Mouse (Mus musculus): ENCODE data around the gene Gm15155. TPM values are rescaled to one million over a fixed set of nuclear protein-coding genes. Genes with fewer than 3 reads are reported as not detected.
"Not testable (repeated sequence)": the region's sequence is repeated elsewhere in the genome, so short reads cannot be mapped to it uniquely, and the experiment has no call there.

The Gm15155 gene
- polyA plus RNA-seq, 1 experiment from 2014 or later, result not detected

GRCm38 (mm10) chrX:155622961-155623599 is 1.5 kb upstream of the Gm15155 start:
- 12% methylated on average over 28 of the region's 69 CpGs for WGBS
- Histone ChIP-seq H3K4me3 (ENCODE audit: low read depth, low read length) (peak overlapping the region; percentile 36), H3K9me3 (ENCODE audit: control insufficient read depth, low read length) (no peaks in the 10 kb centered on the region), H3K4me1 (ENCODE audit: control insufficient read depth, insufficient read depth, low read length) (no peaks in the 10 kb centered on the region), H3K36me3 (ENCODE audit: control insufficient read depth, insufficient read depth, low read length) (no peaks in the 10 kb centered on the region), H3K4me2 (ENCODE audit: low read depth, severe bottlenecking) (peak overlapping the region; percentile 80), H3K27me3 (ENCODE audit: control insufficient read depth, insufficient read depth, low read length) (peaks cover 38% of the 10 kb centered on the region), H3K27ac (replicated peaks; ENCODE audit: low read depth, low read length) (no peak overlapping the region), H3K9ac (ENCODE audit: low read length) (no peak overlapping the region)
- DNase-seq (ENCODE audit: low spot score) (peak; percentile 34), ATAC-seq (ENCODE audit: insufficient number of reproducible peaks, low FRiP score, low TSS enrichment, low read depth) (peak; percentile 18; the same call in 1 of the 2 replicates)

- Histone ChIP-seq H3K27ac (replicated peaks; ENCODE audit: low read depth, low read length) (no peak within 1 kb of the TSS), H3K9me3 (ENCODE audit: control insufficient read depth, low read length) (no peaks in the 10 kb centered on the region), H3K36me3 (ENCODE audit: control insufficient read depth, insufficient read depth, low read length) (no peaks in the 10 kb centered on the region), H3K27me3 (ENCODE audit: control insufficient read depth, insufficient read depth, low read length) (peaks cover 38% of the 10 kb centered on the region), H3K4me3 (ENCODE audit: low read depth, low read length) (peak within 1 kb of the TSS; percentile 36), H3K4me1 (ENCODE audit: control insufficient read depth, insufficient read depth, low read length) (no peaks in the 10 kb centered on the region), H3K9ac (ENCODE audit: low read length) (no peak within 1 kb of the TSS), H3K4me2 (ENCODE audit: low read depth, severe bottlenecking) (peak within 1 kb of the TSS; percentile 80)
- 17% methylated on average over 20 of the region's 34 CpGs for WGBS
- DNase-seq (ENCODE audit: low spot score) (peak; percentile 28), ATAC-seq (ENCODE audit: insufficient number of reproducible peaks, low FRiP score, low TSS enrichment, low read depth) (peak; percentile 56)
These were observed 750 bp upstream of the Gm15155 start, which contains the start of gene Ptchd1 for GRCm38 (mm10) chrX:155623701-155624281. Gene Ptchd1 (minus strand): TSS chrX:155623814.

GRCm38 (mm10) chrX:155624895-155625294 is 354 bp downstream of the Gm15155 start:
- Histone ChIP-seq H3K27me3 (ENCODE audit: control insufficient read depth, insufficient read depth, low read length) (peaks cover 38% of the 10 kb centered on the region), H3K36me3 (ENCODE audit: control insufficient read depth, insufficient read depth, low read length) (no peaks in the 10 kb centered on the region), H3K27ac (replicated peaks; ENCODE audit: low read depth, low read length) (no peak overlapping the region), H3K4me3 (ENCODE audit: low read depth, low read length) (no peak overlapping the region), H3K9me3 (ENCODE audit: control insufficient read depth, low read length) (no peaks in the 10 kb centered on the region), H3K9ac (ENCODE audit: low read length) (no peak overlapping the region), H3K4me1 (ENCODE audit: control insufficient read depth, insufficient read depth, low read length) (no peaks in the 10 kb centered on the region), H3K4me2 (ENCODE audit: low read depth, severe bottlenecking) (peak overlapping the region; percentile 80)
- 18% methylated on average over 15 of the region's 15 CpGs for WGBS
- no peak for ATAC-seq (ENCODE audit: insufficient number of reproducible peaks, low FRiP score, low TSS enrichment, low read depth)
- no peak for DNase-seq (ENCODE audit: low spot score)

- no peak overlapping the region for H3K4me2 ChIP-seq (ENCODE audit: low read depth, severe bottlenecking)
- peaks cover 38% of the 10 kb centered on the region for H3K27me3 ChIP-seq (ENCODE audit: control insufficient read depth, insufficient read depth, low read length)
- no peak overlapping the region for H3K4me3 ChIP-seq (ENCODE audit: low read depth, low read length)
- DNase-seq (ENCODE audit: low spot score) (peak; percentile 21), ATAC-seq (ENCODE audit: insufficient number of reproducible peaks, low FRiP score, low TSS enrichment, low read depth) (no peak)
- no peaks in the 10 kb centered on the region for H3K36me3 ChIP-seq (ENCODE audit: control insufficient read depth, insufficient read depth, low read length)
- no peak overlapping the region for H3K27ac ChIP-seq (replicated peaks; ENCODE audit: low read depth, low read length)
- H3K9me3 ChIP-seq (ENCODE audit: control insufficient read depth, low read length), result no peaks in the 10 kb centered on the region
- no peak overlapping the region for H3K9ac ChIP-seq (ENCODE audit: low read length)
- WGBS, result 11% methylated on average over 13 of the region's 13 CpGs
- H3K4me1 ChIP-seq (ENCODE audit: control insufficient read depth, insufficient read depth, low read length), result no peaks in the 10 kb centered on the region
These were observed 1.2 kb downstream of the Gm15155 start for GRCm38 (mm10) chrX:155625671-155626196.

GRCm38 (mm10) chrX:155643975-155644374 is 19.4 kb downstream of the Gm15155 start:
- no peaks in the 10 kb centered on the region for H3K4me1 ChIP-seq (ENCODE audit: control insufficient read depth, insufficient read depth, low read length)
- no peak overlapping the region for H3K9ac ChIP-seq (ENCODE audit: low read length)
- H3K4me2 ChIP-seq (ENCODE audit: low read depth, severe bottlenecking), result no peak overlapping the region
- no peak overlapping the region for H3K27ac ChIP-seq (replicated peaks; ENCODE audit: low read depth, low read length)
- no peaks in the 10 kb centered on the region for H3K27me3 ChIP-seq (ENCODE audit: control insufficient read depth, insufficient read depth, low read length)
- no peaks in the 10 kb centered on the region for H3K9me3 ChIP-seq (ENCODE audit: control insufficient read depth, low read length)
- no peaks in the 10 kb centered on the region for H3K36me3 ChIP-seq (ENCODE audit: control insufficient read depth, insufficient read depth, low read length)
- WGBS, result 27% methylated on average over 1 of the region's 1 CpGs
- no peak for ATAC-seq (ENCODE audit: insufficient number of reproducible peaks, low FRiP score, low TSS enrichment, low read depth)
- no peak overlapping the region for H3K4me3 ChIP-seq (ENCODE audit: low read depth, low read length)
- peak; percentile 44 for DNase-seq (ENCODE audit: low spot score)

GRCm38 (mm10) chrX:155645975-155646374 is 21.4 kb downstream of the Gm15155 start:
- Histone ChIP-seq H3K9ac (ENCODE audit: low read length) (no peak overlapping the region), H3K36me3 (ENCODE audit: control insufficient read depth, insufficient read depth, low read length) (no peaks in the 10 kb centered on the region), H3K27ac (replicated peaks; ENCODE audit: low read depth, low read length) (no peak overlapping the region), H3K9me3 (ENCODE audit: control insufficient read depth, low read length) (no peaks in the 10 kb centered on the region), H3K4me3 (ENCODE audit: low read depth, low read length) (no peak overlapping the region), H3K27me3 (ENCODE audit: control insufficient read depth, insufficient read depth, low read length) (no peaks in the 10 kb centered on the region), H3K4me2 (ENCODE audit: low read depth, severe bottlenecking) (no peak overlapping the region), H3K4me1 (ENCODE audit: control insufficient read depth, insufficient read depth, low read length) (no peaks in the 10 kb centered on the region)
- ATAC-seq (ENCODE audit: insufficient number of reproducible peaks, low FRiP score, low TSS enrichment, low read depth) (no peak), DNase-seq (ENCODE audit: low spot score) (no peak)
- 76% methylated on average over 3 of the region's 3 CpGs for WGBS

- no peak overlapping the region for H3K4me3 ChIP-seq (ENCODE audit: low read depth, low read length)
- ATAC-seq (ENCODE audit: insufficient number of reproducible peaks, low FRiP score, low TSS enrichment, low read depth) (no peak), DNase-seq (ENCODE audit: low spot score) (no peak)
- no peaks in the 10 kb centered on the region for H3K9me3 ChIP-seq (ENCODE audit: control insufficient read depth, low read length)
- no peak overlapping the region for H3K4me2 ChIP-seq (ENCODE audit: low read depth, severe bottlenecking)
- no peaks in the 10 kb centered on the region for H3K4me1 ChIP-seq (ENCODE audit: control insufficient read depth, insufficient read depth, low read length)
- H3K27ac ChIP-seq (replicated peaks; ENCODE audit: low read depth, low read length), result no peak overlapping the region
- no peaks in the 10 kb centered on the region for H3K36me3 ChIP-seq (ENCODE audit: control insufficient read depth, insufficient read depth, low read length)
- no peaks in the 10 kb centered on the region for H3K27me3 ChIP-seq (ENCODE audit: control insufficient read depth, insufficient read depth, low read length)
- no peak overlapping the region for H3K9ac ChIP-seq (ENCODE audit: low read length)
- 93% methylated on average over 1 of the region's 1 CpGs for WGBS
These were observed 33.4 kb downstream of the Gm15155 start for GRCm38 (mm10) chrX:155657971-155658370.

- H3K9ac ChIP-seq (ENCODE audit: low read length); H3K27me3 ChIP-seq (ENCODE audit: control insufficient read depth, insufficient read depth, low read length); H3K9me3 ChIP-seq (ENCODE audit: control insufficient read depth, low read length); H3K36me3 ChIP-seq (ENCODE audit: control insufficient read depth, insufficient read depth, low read length); H3K27ac ChIP-seq (replicated peaks; ENCODE audit: low read depth, low read length); DNase-seq (ENCODE audit: low spot score); H3K4me3 ChIP-seq (ENCODE audit: low read depth, low read length); H3K4me2 ChIP-seq (ENCODE audit: low read depth, severe bottlenecking); ATAC-seq (ENCODE audit: insufficient number of reproducible peaks, low FRiP score, low TSS enrichment, low read depth); H3K4me1 ChIP-seq (ENCODE audit: control insufficient read depth, insufficient read depth, low read length): not testable (repeated sequence)
- 85% methylated on average over 1 of the region's 1 CpGs for WGBS
These were observed 65.9 kb downstream of the Gm15155 start for GRCm38 (mm10) chrX:155690440-155690839.
